Mouse (Mus musculus) gastrocnemius, postnatal 10 days (tissue): ENCODE results near the gene Rplp1. TPM values are rescaled to one million over a fixed set of nuclear protein-coding genes. Genes with fewer than 3 reads are reported as not detected.

Source experiments
- DNase-seq: peaks from one replicate; pipeline ENCODE4 v3.0.0; 2021; ENCODE audit warnings: mixed read lengths
- total RNA-seq, 2 experiments: library from RNA; stranded (reverse); gene quantifications; 2 replicates each; pipeline ENCODE4 v1.2.3; 2021

Gene Rplp1
- total RNA-seq, 2 experiments from 2014 or later = 1,829 to 1,854 TPM

- peak; percentile 24 for DNase-seq
Observed at GRCm38 (mm10) chr9:61877373-61878112, 36.8 kb downstream of the Rplp1 start.

- no peak for DNase-seq
Observed at GRCm38 (mm10) chr9:61873325-61873724, 41.0 kb downstream of the Rplp1 start.

GRCm38 (mm10) chr9:61872246-61872941 is 41.9 kb downstream of the Rplp1 start:
- no peak for DNase-seq

GRCm38 (mm10) chr9:61871839-61872238 is 42.5 kb downstream of the Rplp1 start:
- DNase-seq = no peak

- DNase-seq = no peak
Observed at GRCm38 (mm10) chr9:61867659-61868058, 46.7 kb downstream of the Rplp1 start.

Other genes starting within 250 kb of the Rplp1 start
- 10 to 100 TPM; 16.9 to 25.0 TPM for gene Kif23, start 32.2 kb upstream of the Rplp1 start, total RNA-seq
- gene Paqr5, start 112.3 kb upstream of the Rplp1 start, total RNA-seq = under 1 TPM in 1 of 2 experiments, not detected in 1; 0.14 TPM
- 10 to 100 TPM; 15.3 to 18.3 TPM for gene Glce, start 208.1 kb upstream of the Rplp1 start, total RNA-seq